Mouse (Mus musculus) kidney, adult 11 months (tissue): ENCODE results near the gene Rad21l.
"Not testable (repeated sequence)": the region's sequence is repeated elsewhere in the genome, so short reads cannot be mapped to it uniquely, and the experiment has no call there.

Experiments
- DNase-seq: peaks from one replicate; pipeline ENCODE4 v3.0.0; 2022

Gene Rad21l

DNA sequence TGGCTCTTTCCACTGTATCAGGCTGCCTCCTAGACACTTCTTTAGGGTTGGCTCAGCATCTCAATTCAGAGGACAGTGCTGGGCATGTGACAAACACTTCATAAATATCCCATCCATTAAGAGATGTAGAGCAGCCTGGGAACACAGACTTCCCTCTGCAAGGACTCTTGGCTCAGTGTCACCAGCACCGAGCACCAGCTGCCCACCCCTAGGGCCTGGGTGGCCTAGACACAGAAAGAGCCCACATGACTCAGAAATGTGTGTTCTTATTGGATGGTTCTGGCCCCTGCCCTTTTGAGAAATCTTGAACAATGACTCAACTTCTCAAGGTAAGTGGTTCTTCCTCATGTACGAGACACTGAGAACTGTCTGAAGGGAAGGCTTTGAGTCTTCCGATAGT lies 40.3 kb downstream of the Rad21l start:
- no peak for DNase-seq

GRCm38 (mm10) chr2:151626296-151626695 lies 42.0 kb downstream of the Rad21l start:
- DNase-seq = no peak

- DNase-seq = no peak
These were observed 44.6 kb downstream of the Rad21l start for GRCm38 (mm10) chr2:151623776-151624175.

GRCm38 (mm10) chr2:151616551-151617329 lies 51.6 kb downstream of the Rad21l start:
- DNase-seq = no peak

DNA sequence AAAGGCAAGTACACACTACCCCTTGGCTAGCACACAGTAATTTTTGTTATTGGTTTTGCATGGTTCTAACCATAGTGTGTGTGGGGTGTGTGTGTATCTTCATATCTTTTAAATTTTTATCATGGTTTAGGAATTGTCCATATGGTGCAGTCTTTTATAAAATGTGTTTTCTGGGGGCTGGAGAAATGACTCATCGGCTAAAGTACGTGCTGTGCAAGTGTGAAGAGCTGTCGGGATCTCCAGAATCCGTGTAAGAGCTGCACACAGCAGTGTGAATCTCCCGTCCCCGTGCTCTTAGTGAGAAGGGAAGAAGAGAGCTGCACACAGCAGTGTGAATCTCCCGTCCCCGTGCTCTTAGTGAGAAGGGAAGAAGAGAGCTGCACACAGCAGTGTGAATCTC lies 52.6 kb downstream of the Rad21l start:
- DNase-seq = not testable (repeated sequence)

GRCm38 (mm10) chr2:151609974-151610373 lies 58.4 kb downstream of the Rad21l start:
- DNase-seq = no peak

DNA sequence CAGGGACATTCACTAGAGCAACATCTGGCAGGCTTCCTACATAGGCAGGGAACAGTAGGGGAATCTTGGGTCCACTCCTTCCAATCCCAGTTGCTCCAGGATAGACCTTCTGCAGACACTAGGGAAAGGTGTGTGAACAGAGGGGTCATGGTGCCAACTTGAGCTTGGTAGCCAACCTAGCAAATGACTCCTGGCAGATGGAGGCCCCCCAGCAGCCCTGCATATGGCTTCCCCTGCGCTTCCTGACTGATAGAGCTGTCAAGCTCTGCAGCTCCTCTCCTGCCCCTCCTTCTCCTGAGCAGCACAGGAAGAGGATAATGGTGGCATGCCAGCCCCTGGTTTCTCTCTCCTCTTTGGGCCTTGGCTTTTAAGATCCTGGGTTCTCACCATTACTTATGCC lies 59.9 kb downstream of the Rad21l start:
- DNase-seq = no peak

DNA sequence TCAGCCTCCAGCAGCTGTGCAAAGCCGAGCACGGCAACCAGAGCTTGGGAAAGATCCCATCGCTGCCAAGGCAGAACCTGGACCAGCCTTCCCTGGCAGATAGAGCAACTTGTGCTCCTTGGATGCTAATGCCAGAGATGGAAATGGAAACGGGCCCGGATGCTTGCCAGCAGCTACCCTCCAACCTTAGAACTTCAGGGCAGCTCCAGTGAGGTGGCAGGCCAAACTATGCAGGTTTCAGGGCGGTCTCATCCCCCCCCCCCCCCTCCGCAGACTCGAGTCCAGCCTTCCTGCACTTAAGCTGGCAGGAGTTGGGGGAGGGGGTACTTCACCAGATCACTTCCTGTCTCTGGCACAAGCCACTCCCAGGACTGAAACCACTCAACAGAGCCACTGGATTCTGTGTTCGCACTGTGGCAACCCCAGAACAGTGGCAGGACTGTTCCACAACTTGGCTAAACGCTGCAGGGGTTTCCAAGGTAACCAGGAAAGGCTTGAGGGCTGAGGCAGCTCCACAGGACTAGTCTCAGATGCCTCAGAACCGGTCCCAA lies 62.8 kb downstream of the Rad21l start:
- DNase-seq = no peak

DNA sequence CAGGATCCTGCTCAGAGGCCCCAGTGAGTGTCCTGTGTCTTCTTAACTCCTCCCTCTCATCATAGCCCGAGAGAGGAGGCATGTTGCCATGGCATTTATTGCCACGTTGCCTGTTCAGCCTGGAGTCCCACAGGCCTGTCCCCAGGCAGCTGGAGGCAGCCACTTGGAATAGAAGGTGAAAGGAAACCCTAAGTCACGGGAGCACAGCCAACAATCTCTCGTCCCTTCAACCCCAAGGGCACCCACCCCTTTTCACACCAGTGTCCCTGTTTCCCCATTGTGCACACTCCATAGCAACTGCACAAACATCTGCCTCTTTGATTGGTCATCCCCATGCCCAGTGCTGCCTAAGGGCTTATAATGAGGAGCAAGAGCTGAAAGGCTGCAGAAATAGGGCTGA lies 64.7 kb downstream of the Rad21l start:
- no peak for DNase-seq

GRCm38 (mm10) chr2:151602106-151602505 lies 66.2 kb downstream of the Rad21l start:
- DNase-seq = no peak

DNA sequence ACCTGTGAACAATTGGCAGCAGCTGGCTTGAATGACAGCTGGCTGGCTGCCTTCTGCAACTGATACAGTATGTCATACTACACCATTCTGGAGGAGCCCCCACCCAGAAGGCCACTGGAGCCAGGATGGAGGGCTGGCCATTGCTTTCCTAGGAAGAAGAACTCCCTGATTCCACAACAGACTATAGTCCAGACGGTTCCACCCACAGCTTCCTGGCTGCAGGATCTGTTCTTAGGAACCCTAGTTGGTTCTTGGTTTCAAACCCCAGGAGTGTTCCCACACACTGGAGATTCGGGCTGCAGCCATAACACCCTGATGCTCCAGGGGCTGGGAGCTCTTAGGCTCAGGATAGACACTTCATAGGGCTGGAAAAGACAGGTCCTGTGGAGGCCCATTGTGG lies 70.3 kb downstream of the Rad21l start:
- no peak for DNase-seq
